Mouse (Mus musculus): ENCODE measurements around the gene Myl9. TPM values are rescaled to one million over a fixed set of nuclear protein-coding genes. Genes with fewer than 3 reads are reported as not detected.
"Not testable (repeated sequence)": the region's sequence is repeated elsewhere in the genome, so short reads cannot be mapped to it uniquely, and the experiment has no call there.

The Myl9 gene
- total RNA-seq, 1 experiment from 2014 or later, result 0.89 TPM

GRCm38 (mm10) chr2:156809579-156809978 is 34.4 kb downstream of the Myl9 start:
- ATAC-seq (replicated peaks in 1 of 2; ENCODE audit: insufficient read depth in 1 of 2, low FRiP score in 2 of 2, low TSS enrichment in 1 of 2, low read depth in 1 of 2, poor library complexity in 2 of 2, severe bottlenecking in 2 of 2), result peak; percentile 67 to 79

GRCm38 (mm10) chr2:156810716-156811115 is 35.5 kb downstream of the Myl9 start:
- ATAC-seq (replicated peaks in 1 of 2; ENCODE audit: insufficient read depth in 1 of 2, low FRiP score in 2 of 2, low TSS enrichment in 1 of 2, low read depth in 1 of 2, poor library complexity in 2 of 2, severe bottlenecking in 2 of 2), result no peak

GRCm38 (mm10) chr2:156811556-156811955 is 36.3 kb downstream of the Myl9 start:
- ATAC-seq (replicated peaks in 1 of 2; ENCODE audit: insufficient read depth in 1 of 2, low FRiP score in 2 of 2, low TSS enrichment in 1 of 2, low read depth in 1 of 2, poor library complexity in 2 of 2, severe bottlenecking in 2 of 2), result no peak

GRCm38 (mm10) chr2:156814344-156814801 is 39.2 kb downstream of the Myl9 start:
- peak; percentile 60 to 61 for ATAC-seq (replicated peaks in 1 of 2; ENCODE audit: insufficient read depth in 1 of 2, low FRiP score in 2 of 2, low TSS enrichment in 1 of 2, low read depth in 1 of 2, poor library complexity in 2 of 2, severe bottlenecking in 2 of 2)

GRCm38 (mm10) chr2:156814893-156815292 is 39.7 kb downstream of the Myl9 start:
- ATAC-seq (replicated peaks in 1 of 2; ENCODE audit: insufficient read depth in 1 of 2, low FRiP score in 2 of 2, low TSS enrichment in 1 of 2, low read depth in 1 of 2, poor library complexity in 2 of 2, severe bottlenecking in 2 of 2), result no peak

GRCm38 (mm10) chr2:156815412-156815811 is 40.2 kb downstream of the Myl9 start:
- ATAC-seq (replicated peaks in 1 of 2; ENCODE audit: insufficient read depth in 1 of 2, low FRiP score in 2 of 2, low TSS enrichment in 1 of 2, low read depth in 1 of 2, poor library complexity in 2 of 2, severe bottlenecking in 2 of 2), result no peak

- ATAC-seq (replicated peaks in 1 of 2; ENCODE audit: insufficient read depth in 1 of 2, low FRiP score in 2 of 2, low TSS enrichment in 1 of 2, low read depth in 1 of 2, poor library complexity in 2 of 2, severe bottlenecking in 2 of 2), result no peak
Measured at GRCm38 (mm10) chr2:156816116-156816515, 40.9 kb downstream of the Myl9 start.

GRCm38 (mm10) chr2:156825128-156825527 is 49.9 kb downstream of the Myl9 start:
- ATAC-seq (replicated peaks in 1 of 2; ENCODE audit: insufficient read depth in 1 of 2, low FRiP score in 2 of 2, low TSS enrichment in 1 of 2, low read depth in 1 of 2, poor library complexity in 2 of 2, severe bottlenecking in 2 of 2), result not testable (repeated sequence)

Other genes with a start within 250 kb of the Myl9 start
- 10.4 and 10.6 TPM in 2 replicates for gene Aar2, start 227.8 kb upstream of the Myl9 start, total RNA-seq (2017)
- 14.3 and 23.2 TPM in 2 replicates for gene Dlgap4, start 161.7 kb upstream of the Myl9 start, total RNA-seq (2017)
- gene Tgif2, start 64.6 kb downstream of the Myl9 start, total RNA-seq (2017), result 31.6 and 42.0 TPM in 2 replicates
- gene 4930518I15Rik, start 82.5 kb downstream of the Myl9 start, total RNA-seq (2017), result 0.65 TPM in 1 of 2 replicates, not detected in the other
- gene Rab5if, start 87.7 kb downstream of the Myl9 start, total RNA-seq (2017), result 138 TPM in 2 replicates
- 9.8 and 11.2 TPM in 2 replicates for gene Sla2, start 111.8 kb downstream of the Myl9 start, total RNA-seq (2017)
- 33.1 and 35.7 TPM in 2 replicates for gene Ndrg3, start 216.6 kb downstream of the Myl9 start, total RNA-seq (2017)
- gene Dsn1, start 231.7 kb downstream of the Myl9 start, total RNA-seq (2017), result 38.5 and 53.8 TPM in 2 replicates

All from hematopoietic stem cell, adult 5-6 weeks (primary cell).